19 mouse cellular contexts compared by ENCODE assay signal in genomic region chrX:71474296-71474956, GRCm38 (mm10). TPM values are rescaled to one million over a fixed set of nuclear protein-coding genes. Genes with fewer than 3 reads are reported as not detected.
DNase-seq lines count a peak whose midpoint lies in the region; ATAC-seq and TF ChIP-seq lines count a peak whose summit lies in the region.
"Had no signal": no experiment of that assay in that cellular context is flagged by ENCODE, and none has a peak within 500 bp of the region (broad histone marks: within the 10 kb centered on the region; RNA-seq: fewer than 3 reads in every experiment).

No protein-coding gene starts in this region.

- peak; percentile 99 for ATAC-seq in liver, embryonic 12.5 days
- ATAC-seq: forebrain, embryonic 14.5 days; hindbrain, embryonic 16.5 days; midbrain, embryonic 16.5 days had no signal

- peaks cover 3% of the 10 kb centered on the region; the same call in 1 of the 2 replicates for H3K36me3 ChIP-seq in liver, embryonic 12.5 days
- H3K36me3 ChIP-seq: embryonic facial prominence, embryonic 13.5 days; heart, embryonic 15.5 days; kidney, embryonic 15.5 days; limb, embryonic 15.5 days had no signal

- TF ChIP-seq POLR2A in cerebellum, adult 2 months (IDR thresholded peaks at IDR 0.05; ENCODE audit: borderline replicate concordance, insufficient read depth, low read length): no peak

- no peaks in the 10 kb centered on the region for H3K9me3 ChIP-seq in liver, embryonic 12.5 days (replicated peaks)
- H3K9me3 ChIP-seq: embryonic facial prominence, embryonic 13.5 days; heart, embryonic 15.5 days; kidney, embryonic 15.5 days; limb, embryonic 15.5 days had no signal

- DNase-seq in spleen, adult 12 weeks (ENCODE audit: low spot score): peak; percentile 3
- no peak for DNase-seq in spleen, adult 18-20 months
- DNase-seq in c-Kit-positive CD71-positive TER-119-positive erythroid progenitor cells, embryonic 14.5 days (ENCODE audit: low spot score): peak; percentile 72
- DNase-seq in cerebellum, adult 2 months: no peak
- no peak for DNase-seq in yolk sac, embryonic 10.5 days (ENCODE audit: low spot score)
- no peak for DNase-seq in left cerebral cortex, postnatal 4 days
- DNase-seq: adrenal gland, postnatal 10 days; cerebellum, postnatal 25 days; gastrocnemius, postnatal 10 days; retina, postnatal 1 day; thymus, adult 18-20 months had no signal

- intact Hi-C loops in left cerebral cortex, postnatal 4 days (cut with DNase I): no loop called here

- H3K9ac ChIP-seq in liver, embryonic 12.5 days: peak overlapping the region; percentile 39
- H3K9ac ChIP-seq: embryonic facial prominence, embryonic 13.5 days; heart, embryonic 15.5 days; kidney, embryonic 15.5 days; limb, embryonic 15.5 days had no signal

- H3K27me3 ChIP-seq in liver, embryonic 12.5 days (replicated peaks): no peaks in the 10 kb centered on the region
- H3K27me3 ChIP-seq in cerebellum, adult 2 months (ENCODE audit: control insufficient read depth, insufficient read depth, low read length): no peaks in the 10 kb centered on the region
- H3K27me3 ChIP-seq: embryonic facial prominence, embryonic 13.5 days; heart, embryonic 15.5 days; limb, embryonic 15.5 days had no signal

- no peak for TF ChIP-seq CTCF in cerebellum, adult 2 months (IDR thresholded peaks at IDR 0.05; ENCODE audit: borderline replicate concordance, insufficient read depth, low read depth, low read length)

- peak overlapping the region; percentile 60 for H3K4me2 ChIP-seq in liver, embryonic 12.5 days
- H3K4me2 ChIP-seq: embryonic facial prominence, embryonic 13.5 days; heart, embryonic 15.5 days; kidney, embryonic 15.5 days; limb, embryonic 15.5 days had no signal

- H3K4me3 ChIP-seq in liver, embryonic 12.5 days: 0 out of 2 replicates have a peak overlapping the region, but pooled peaks have one; percentile 13
- no peak overlapping the region for H3K4me3 ChIP-seq in cerebellum, adult 2 months (replicated peaks; ENCODE audit: insufficient read depth, low read depth, low read length)
- H3K4me3 ChIP-seq: embryonic facial prominence, embryonic 13.5 days; heart, embryonic 15.5 days; kidney, embryonic 15.5 days; limb, embryonic 15.5 days had no signal

- peaks cover 50% of the 10 kb centered on the region for H3K4me1 ChIP-seq in liver, embryonic 12.5 days
- H3K4me1 ChIP-seq in cerebellum, adult 2 months (ENCODE audit: control insufficient read depth, insufficient read depth, low read length): 0 out of 2 replicates have a peak, but pooled peaks cover 3% of the 10 kb centered on the region
- H3K4me1 ChIP-seq: heart, embryonic 15.5 days; kidney, embryonic 15.5 days had no signal

- 37% methylated on average over 3 of the region's 3 CpGs for WGBS in liver, embryonic 12.5 days (ENCODE audit: insufficient replicate concordance)
- WGBS in cerebellum, adult 2 months: 93% methylated on average over 3 of the region's 3 CpGs

- peak overlapping the region; percentile 89 for H3K27ac ChIP-seq in liver, embryonic 12.5 days
- H3K27ac ChIP-seq in cerebellum, adult 2 months (ENCODE audit: insufficient read depth, low read length): no peak overlapping the region
- H3K27ac ChIP-seq: embryonic facial prominence, embryonic 13.5 days; heart, embryonic 15.5 days; kidney, embryonic 15.5 days; limb, embryonic 15.5 days had no signal

RNA-seq across cellular contexts. Expression of gene Cd99l2, which starts 18.2 kb away (rescaled TPM):
- polyA plus RNA-seq in liver, embryonic 12.5 days (2016; fragmentation: Nextera tagmentation; extraction: Ambion mirVana): 13.8 and 14.9 TPM in 2 replicates
- polyA plus RNA-seq in cerebellum, adult 2 months (2012; rRNA removed): 66.6 and 74.4 TPM in 2 replicates
- 10 to 100 TPM; 75.9 to 95.1 TPM for total RNA-seq in left cerebral cortex, postnatal 4 days (2021)

Comparison
In these comparisons a context has a peak if more than half of its experiments do, and no peak if none do; other contexts are left out.
1. DNase-seq: peak in spleen, adult 12 weeks (single experiment) and c-Kit-positive CD71-positive TER-119-positive erythroid progenitor cells, embryonic 14.5 days (single experiment); none in spleen, adult 18-20 months (0 of 2), cerebellum, adult 2 months (0 of 2), yolk sac, embryonic 10.5 days (single experiment) and left cerebral cortex, postnatal 4 days (single experiment).